Mouse (Mus musculus): ENCODE results near the gene Tenm3.

- TF ChIP-seq CTCF (IDR thresholded peaks at IDR 0.05; ENCODE audit: control insufficient read depth, insufficient read depth, insufficient read length) (no peak), MAX (IDR thresholded peaks at IDR 0.05) (no peak), FOSL1 (IDR thresholded peaks at IDR 0.05; ENCODE audit: insufficient read depth, low read length, poor library complexity, severe bottlenecking) (no peak), USF1 (IDR thresholded peaks at IDR 0.05; ENCODE audit: low read depth) (no peak), MYOG (IDR thresholded peaks at IDR 0.05; ENCODE audit: control insufficient read depth, extremely low read depth, insufficient read length) (no peak)
Observed at GRCm38 (mm10) chr8:48511137-48511536, 332.6 kb downstream of the Tenm3 start.
